Mouse (Mus musculus): ENCODE data around the gene Lrrc58. TPM values are rescaled to one million over a fixed set of nuclear protein-coding genes. Genes with fewer than 3 reads are reported as not detected.

The Lrrc58 gene
- total and polyA plus RNA-seq, 3 experiments: 11.0 to 29.6 (median 24.8) TPM

GRCm38 (mm10) chr16:37871112-37871715 lies 3.0 kb downstream of the Lrrc58 start:
- H3K79me2 ChIP-seq (ENCODE audit: control insufficient read depth, insufficient read depth, low read length, poor library complexity): peaks cover 52% of the 10 kb centered on the region
- 0 out of 2 replicates have a peak overlapping the region, but pooled peaks have one; percentile 16 for H3K27ac ChIP-seq (ENCODE audit: control insufficient read depth, low read depth, low read length)
- H3K4me1 ChIP-seq (ENCODE audit: control insufficient read depth in 1 of 2, insufficient read depth in 2 of 2, low read length in 2 of 2): peaks cover 4 to 22% of the 10 kb centered on the region in 2 experiments
- H3K36me3 ChIP-seq (ENCODE audit: control insufficient read depth in 1 of 2, insufficient read depth in 2 of 2, low read length in 2 of 2): peaks cover 4 to 29% of the 10 kb centered on the region in 2 experiments
- no peaks in the 10 kb centered on the region for H3K27me3 ChIP-seq (ENCODE audit: control insufficient read depth in 1 of 2, insufficient read depth in 2 of 2, low read length in 2 of 2)
- no peak for TF ChIP-seq MAX (IDR thresholded peaks at IDR 0.05; ENCODE audit: low read length)
- no peak for TF ChIP-seq MYC (IDR thresholded peaks at IDR 0.05; ENCODE audit: low read depth, low read length)
- TF ChIP-seq RAD21 (IDR thresholded peaks at IDR 0.05; ENCODE audit: low read depth, low read length): no peak
- no peak for TF ChIP-seq POLR2AphosphoS2 (IDR thresholded peaks at IDR 0.05; ENCODE audit: low read length)
- no peak for TF ChIP-seq USF2 (IDR thresholded peaks at IDR 0.05; ENCODE audit: borderline replicate concordance in 1 of 2, insufficient read depth in 1 of 2, low read depth in 1 of 2, low read length in 2 of 2)
- TF ChIP-seq E2F4 (IDR thresholded peaks at IDR 0.05; ENCODE audit: borderline replicate concordance, low read depth, low read length): no peak
- TF ChIP-seq ZKSCAN1 (IDR thresholded peaks at IDR 0.05; ENCODE audit: low read depth, low read length): no peak
- TF ChIP-seq CHD1 (IDR thresholded peaks at IDR 0.05; ENCODE audit: low read depth, low read length): no peak
- no peak for TF ChIP-seq ZC3H11A (IDR thresholded peaks at IDR 0.05; ENCODE audit: low read depth, low read length)
- TF ChIP-seq MYB (IDR thresholded peaks at IDR 0.05; ENCODE audit: low read depth, low read length): no peak
- TF ChIP-seq JUND (IDR thresholded peaks at IDR 0.05; ENCODE audit: low read depth, low read length): no peak
- TF ChIP-seq TAL1 (IDR thresholded peaks at IDR 0.05; ENCODE audit: low read length): no peak
- TF ChIP-seq EP300 (IDR thresholded peaks at IDR 0.05; ENCODE audit: low read depth in 1 of 2, low read length in 2 of 2): no peak
- no peak for TF ChIP-seq MEF2A (IDR thresholded peaks at IDR 0.05; ENCODE audit: extremely low read depth, insufficient replicate concordance, low read depth, low read length, poor library complexity, severe bottlenecking)
- no peak for TF ChIP-seq ELF1 (IDR thresholded peaks at IDR 0.05; ENCODE audit: low read depth, low read length)
- no peak for TF ChIP-seq GATA1 (IDR thresholded peaks at IDR 0.05; ENCODE audit: low read depth, low read length)
- TF ChIP-seq CTCF (IDR thresholded peaks at IDR 0.05 in 2 of 3, conservative IDR thresholded peaks at IDR 0.05 in 1 of 3; ENCODE audit: control insufficient read depth in 1 of 3, insufficient read depth in 1 of 3, low read depth in 2 of 3, low read length in 3 of 3, poor library complexity in 1 of 3, severe bottlenecking in 1 of 3): no peak
- no peak for TF ChIP-seq MXI1 (IDR thresholded peaks at IDR 0.05; ENCODE audit: low read depth, low read length)
- peak; percentile 70 for DNase-seq (ENCODE audit: low read depth, low spot score)
- H3K9ac ChIP-seq (ENCODE audit: control insufficient read depth, low read depth, low read length, poor library complexity, severe bottlenecking): no peak overlapping the region
- H3K4me3 ChIP-seq (ENCODE audit: control insufficient read depth in 1 of 2, insufficient read depth in 1 of 2, low read depth in 2 of 2, low read length in 2 of 2): no peak overlapping the region
- H3K9me3 ChIP-seq (replicated peaks; ENCODE audit: insufficient read depth, low read length): no peaks in the 10 kb centered on the region

DNA sequence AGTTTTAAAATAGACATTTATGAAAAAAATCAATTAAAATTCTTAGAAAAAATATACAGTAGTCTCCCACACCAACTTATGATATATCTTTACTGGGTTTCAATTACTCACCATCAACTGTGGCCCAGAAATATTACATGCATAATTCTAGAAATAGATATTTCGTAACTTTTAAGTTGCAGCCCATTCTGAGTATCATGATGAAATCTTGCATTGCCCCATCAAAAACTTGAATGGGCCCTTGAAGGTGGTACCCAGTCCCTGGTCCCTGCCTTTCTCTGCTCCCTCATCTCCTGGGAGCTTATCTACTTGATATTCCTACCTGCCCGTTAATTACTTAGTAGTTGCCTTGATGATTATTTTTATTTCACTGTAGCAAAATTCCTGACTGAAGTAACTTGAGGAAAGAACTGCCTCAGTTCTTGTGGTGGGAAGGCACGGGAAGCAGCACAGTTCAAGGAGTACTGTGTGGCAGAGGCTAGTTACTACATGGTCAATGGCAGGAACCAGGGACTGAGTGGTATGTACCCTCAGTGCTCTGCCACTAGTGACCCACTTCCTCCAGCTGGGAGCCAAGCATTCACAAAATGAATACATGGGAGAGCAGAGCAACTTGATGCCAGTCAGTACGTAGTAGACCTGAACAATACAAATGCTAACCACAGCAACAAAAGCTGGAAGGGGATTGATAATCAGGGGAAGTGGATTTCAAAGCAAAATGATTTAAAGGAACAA lies 6.5 kb downstream of the Lrrc58 start:
- Histone ChIP-seq H3K9ac (ENCODE audit: control insufficient read depth, low read depth, low read length, poor library complexity, severe bottlenecking) (no peak overlapping the region), H3K27ac (ENCODE audit: control insufficient read depth, low read depth, low read length) (no peak overlapping the region), H3K36me3 (ENCODE audit: control insufficient read depth in 1 of 2, insufficient read depth in 2 of 2, low read length in 2 of 2) (peaks cover 21 to 36% of the 10 kb centered on the region in 2 experiments), H3K4me3 (ENCODE audit: control insufficient read depth in 1 of 2, insufficient read depth in 1 of 2, low read depth in 2 of 2, low read length in 2 of 2) (no peak overlapping the region), H3K9me3 (replicated peaks; ENCODE audit: insufficient read depth, low read length) (no peaks in the 10 kb centered on the region), H3K79me2 (ENCODE audit: control insufficient read depth, insufficient read depth, low read length, poor library complexity) (peaks cover 48% of the 10 kb centered on the region), H3K4me1 (ENCODE audit: control insufficient read depth in 1 of 2, insufficient read depth in 2 of 2, low read length in 2 of 2) (peaks cover 4 to 26% of the 10 kb centered on the region in 2 experiments), H3K27me3 (ENCODE audit: control insufficient read depth in 1 of 2, insufficient read depth in 2 of 2, low read length in 2 of 2) (no peaks in the 10 kb centered on the region)
- no peak for TF ChIP-seq GABPA (IDR thresholded peaks at IDR 0.05; ENCODE audit: low read depth, low read length)
- no peak for DNase-seq (ENCODE audit: low read depth, low spot score)
